ENCODE assay signal across 20 mouse cellular contexts in the genomic region with DNA sequence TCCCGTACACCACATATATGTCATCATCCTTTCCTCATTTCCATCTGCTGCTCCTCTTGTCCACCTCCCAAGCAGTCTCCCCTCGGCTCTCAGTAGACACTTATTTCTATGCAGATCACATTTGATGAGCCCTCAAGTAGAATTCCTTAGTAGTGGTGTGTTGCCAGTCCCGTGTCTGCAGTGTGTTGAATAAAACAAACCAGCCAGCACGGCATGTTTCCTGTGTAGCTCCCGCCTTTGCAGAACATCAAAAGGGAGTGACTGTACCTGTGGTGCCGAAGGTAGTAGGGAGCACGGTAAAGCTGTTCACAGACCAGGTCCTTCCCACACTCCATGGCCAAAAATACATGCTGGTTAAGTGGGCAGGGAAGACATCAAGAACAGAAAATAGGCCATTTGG. TPM values are rescaled to one million over a fixed set of nuclear protein-coding genes. Genes with fewer than 3 reads are reported as not detected.
DNase-seq lines count a peak whose midpoint lies in the region; ATAC-seq and TF ChIP-seq lines count a peak whose summit lies in the region.
"Had no signal": no experiment of that assay in that cellular context is flagged by ENCODE, and none has a peak within 500 bp of the region (broad histone marks: within the 10 kb centered on the region; RNA-seq: fewer than 3 reads in every experiment).

No protein-coding gene starts in this region.

- no peak for TF ChIP-seq CTCF in liver, postnatal 0 days (IDR thresholded peaks at IDR 0.05; ENCODE audit: low read depth)
- no peak for TF ChIP-seq CTCF in midbrain, postnatal 0 days (IDR thresholded peaks at IDR 0.05)

- H3K27ac ChIP-seq in heart, embryonic 14.5 days (replicated peaks in 1 of 2; ENCODE audit: control insufficient read depth in 1 of 2, insufficient read depth in 1 of 2, low read depth in 2 of 2, low read length in 2 of 2), result no peak overlapping the region
- no peak overlapping the region for H3K27ac ChIP-seq in heart, embryonic 10.5 days
- H3K27ac ChIP-seq in liver, embryonic 13.5 days, result peak overlapping the region; percentile 29
- H3K27ac ChIP-seq in liver, postnatal 0 days (ENCODE audit: low read depth), result no peak overlapping the region
- H3K27ac ChIP-seq in midbrain, embryonic 13.5 days, result no peak overlapping the region
- no peak overlapping the region for H3K27ac ChIP-seq in midbrain, postnatal 0 days (ENCODE audit: low read depth, low read length)
- H3K27ac ChIP-seq: limb, embryonic 10.5 days; stomach, postnatal 0 days had no signal

- no peak for TF ChIP-seq EP300 in liver, postnatal 0 days (IDR thresholded peaks at IDR 0.05; ENCODE audit: low read depth)

- 49% methylated on average over 7 of the region's 7 CpGs for WGBS in heart, embryonic 14.5 days
- 74% methylated on average over 7 of the region's 7 CpGs for WGBS in heart, embryonic 10.5 days
- 84% methylated on average over 7 of the region's 7 CpGs for WGBS in liver, embryonic 13.5 days (ENCODE audit: insufficient replicate concordance)
- 85% methylated on average over 7 of the region's 7 CpGs for WGBS in liver, postnatal 0 days (ENCODE audit: insufficient replicate concordance)
- WGBS in midbrain, embryonic 13.5 days, result 60% methylated on average over 7 of the region's 7 CpGs
- WGBS in midbrain, postnatal 0 days, result 39% methylated on average over 7 of the region's 7 CpGs

- DNase-seq in heart, embryonic 10.5 days (ENCODE audit: low spot score), result no peak
- DNase-seq in liver, embryonic 13.5 days, result no peak
- no peak for DNase-seq in liver, postnatal 0 days
- peak; percentile 21 for DNase-seq in midbrain, postnatal 0 days (ENCODE audit: low spot score)
- DNase-seq in lung, adult 18-20 months, result no peak
- DNase-seq: adrenal gland, postnatal 25 days; cerebellum, adult 9-10 months; forebrain, postnatal 0 days; gastrocnemius, postnatal 14 days; heart, adult 18-20 months; kidney, adult 9 months; kidney, postnatal 14 days; lung, postnatal 4 days; right cerebral cortex, postnatal 14 days had no signal

- no peak overlapping the region for H3K4me3 ChIP-seq in heart, embryonic 14.5 days (ENCODE audit: control insufficient read depth in 1 of 2, insufficient read depth in 1 of 2, low read depth in 1 of 2, low read length in 2 of 2)
- no peak overlapping the region for H3K4me3 ChIP-seq in heart, embryonic 10.5 days
- no peak overlapping the region for H3K4me3 ChIP-seq in liver, embryonic 13.5 days (replicated peaks)
- no peak overlapping the region for H3K4me3 ChIP-seq in liver, postnatal 0 days (ENCODE audit: low read depth, low read length)
- no peak overlapping the region for H3K4me3 ChIP-seq in midbrain, embryonic 13.5 days (replicated peaks)
- H3K4me3 ChIP-seq in midbrain, postnatal 0 days (ENCODE audit: low read depth, low read length), result no peak overlapping the region
- H3K4me3 ChIP-seq: limb, embryonic 10.5 days; midbrain, embryonic 12.5 days had no signal

- H3K27me3 ChIP-seq in heart, embryonic 14.5 days (ENCODE audit: control insufficient read depth, insufficient read depth, low read length), result peaks cover 54% of the 10 kb centered on the region
- peaks cover 46% of the 10 kb centered on the region for H3K27me3 ChIP-seq in heart, embryonic 10.5 days (ENCODE audit: insufficient read depth, poor library complexity, severe bottlenecking)
- no peaks in the 10 kb centered on the region for H3K27me3 ChIP-seq in liver, embryonic 13.5 days
- no peaks in the 10 kb centered on the region for H3K27me3 ChIP-seq in liver, postnatal 0 days (ENCODE audit: insufficient read depth, low read length)
- no peaks in the 10 kb centered on the region for H3K27me3 ChIP-seq in midbrain, embryonic 13.5 days
- H3K27me3 ChIP-seq in midbrain, postnatal 0 days (ENCODE audit: insufficient read depth, low read length), result no peaks in the 10 kb centered on the region
- H3K27me3 ChIP-seq: midbrain, embryonic 12.5 days had no signal

- H3K36me3 ChIP-seq in heart, embryonic 14.5 days (ENCODE audit: control insufficient read depth, insufficient read depth, low read length), result no peaks in the 10 kb centered on the region
- no peaks in the 10 kb centered on the region for H3K36me3 ChIP-seq in heart, embryonic 10.5 days
- no peaks in the 10 kb centered on the region for H3K36me3 ChIP-seq in liver, embryonic 13.5 days
- no peaks in the 10 kb centered on the region; the same call in 1 of the 2 replicates for H3K36me3 ChIP-seq in liver, postnatal 0 days (replicated peaks; ENCODE audit: insufficient read depth, low read length)
- H3K36me3 ChIP-seq in midbrain, embryonic 13.5 days, result no peaks in the 10 kb centered on the region
- H3K36me3 ChIP-seq in midbrain, postnatal 0 days (ENCODE audit: insufficient read depth, low read length), result no peaks in the 10 kb centered on the region
- H3K36me3 ChIP-seq: limb, embryonic 10.5 days; midbrain, embryonic 12.5 days had no signal

- no peaks in the 10 kb centered on the region for H3K9me3 ChIP-seq in heart, embryonic 14.5 days (ENCODE audit: control insufficient read depth, low read length)
- H3K9me3 ChIP-seq in heart, embryonic 10.5 days, result no peaks in the 10 kb centered on the region
- no peaks in the 10 kb centered on the region for H3K9me3 ChIP-seq in liver, embryonic 13.5 days (replicated peaks)
- no peaks in the 10 kb centered on the region for H3K9me3 ChIP-seq in liver, postnatal 0 days (ENCODE audit: low read length)
- no peaks in the 10 kb centered on the region for H3K9me3 ChIP-seq in midbrain, embryonic 13.5 days
- H3K9me3 ChIP-seq in midbrain, postnatal 0 days (ENCODE audit: low read length), result no peaks in the 10 kb centered on the region
- H3K9me3 ChIP-seq: limb, embryonic 10.5 days; midbrain, embryonic 12.5 days had no signal

- no peak overlapping the region for H3K9ac ChIP-seq in heart, embryonic 14.5 days (ENCODE audit: low read length)
- no peak overlapping the region for H3K9ac ChIP-seq in liver, embryonic 13.5 days
- H3K9ac ChIP-seq in liver, postnatal 0 days (replicated peaks), result no peak overlapping the region
- no peak overlapping the region for H3K9ac ChIP-seq in midbrain, embryonic 13.5 days (replicated peaks)
- H3K9ac ChIP-seq in midbrain, postnatal 0 days (replicated peaks; ENCODE audit: low read length, poor library complexity, severe bottlenecking), result no peak overlapping the region
- H3K9ac ChIP-seq: forebrain, postnatal 0 days; midbrain, embryonic 12.5 days had no signal

- no peak for ATAC-seq in heart, embryonic 14.5 days (ENCODE audit: insufficient number of reproducible peaks, insufficient read depth, low FRiP score, low read depth)
- no peak for ATAC-seq in liver, embryonic 13.5 days (ENCODE audit: low read depth)
- ATAC-seq in liver, postnatal 0 days, result no peak
- ATAC-seq in midbrain, embryonic 13.5 days, result peak; percentile 46
- ATAC-seq in midbrain, postnatal 0 days (ENCODE audit: low FRiP score), result peak; percentile 55
- ATAC-seq: forebrain, postnatal 0 days; intestine, embryonic 16.5 days had no signal

- H3K4me1 ChIP-seq in heart, embryonic 14.5 days (ENCODE audit: control insufficient read depth in 2 of 2, insufficient read depth in 2 of 2, low read length in 2 of 2), result peaks cover 9 to 24% of the 10 kb centered on the region in 2 experiments
- peaks cover 25% of the 10 kb centered on the region for H3K4me1 ChIP-seq in heart, embryonic 10.5 days
- peaks cover 34% of the 10 kb centered on the region for H3K4me1 ChIP-seq in liver, embryonic 13.5 days (replicated peaks)
- no peaks in the 10 kb centered on the region for H3K4me1 ChIP-seq in liver, postnatal 0 days (ENCODE audit: insufficient read depth)
- peaks cover 26% of the 10 kb centered on the region for H3K4me1 ChIP-seq in midbrain, embryonic 13.5 days (replicated peaks)
- H3K4me1 ChIP-seq in midbrain, postnatal 0 days (ENCODE audit: insufficient read depth, low read length), result no peaks in the 10 kb centered on the region

- peak overlapping the region; percentile 5; the same call in 1 of the 2 replicates for H3K4me2 ChIP-seq in heart, embryonic 14.5 days (ENCODE audit: low read length)
- no peak overlapping the region for H3K4me2 ChIP-seq in liver, embryonic 13.5 days
- no peak overlapping the region for H3K4me2 ChIP-seq in liver, postnatal 0 days (ENCODE audit: low read depth, low read length)
- no peak overlapping the region for H3K4me2 ChIP-seq in midbrain, embryonic 13.5 days (replicated peaks)
- no peak overlapping the region for H3K4me2 ChIP-seq in midbrain, postnatal 0 days (ENCODE audit: low read depth, low read length, poor library complexity, severe bottlenecking)
- H3K4me2 ChIP-seq: midbrain, embryonic 12.5 days had no signal

RNA-seq across cellular contexts. Expression of a gene that starts 47.8 kb away (rescaled TPM):
- 7.0 and 8.7 TPM in 2 replicates for polyA plus RNA-seq in heart, embryonic 14.5 days (2014; fragmentation: Nextera tagmentation; extraction: Ambion mirVana)
- polyA plus RNA-seq in heart, embryonic 10.5 days (2016; fragmentation: Nextera tagmentation; extraction: Ambion mirVana), result 11.0 and 12.4 TPM in 2 replicates
- polyA plus RNA-seq in liver, embryonic 13.5 days (2015; fragmentation: Nextera tagmentation; extraction: Ambion mirVana), result 8.6 and 10.3 TPM in 2 replicates
- polyA plus RNA-seq in liver, postnatal 0 days (2015; fragmentation: Nextera tagmentation; extraction: Ambion mirVana), result 4.7 and 5.9 TPM in 2 replicates
- 4.8 and 6.2 TPM in 2 replicates for polyA plus RNA-seq in midbrain, embryonic 13.5 days (2015; fragmentation: Nextera tagmentation; extraction: Ambion mirVana)
- total RNA-seq in midbrain, postnatal 0 days (2014; rRNA removed), result 3.6 and 6.9 TPM in 2 replicates
- 2.3 and 2.8 TPM in 2 replicates for polyA plus RNA-seq in midbrain, postnatal 0 days (2015; fragmentation: Nextera tagmentation; extraction: Ambion mirVana)

Comparison
In these comparisons a context has a peak if more than half of its experiments do, and no peak if none do; other contexts are left out.
1. ATAC-seq: peak in midbrain, embryonic 13.5 days (single experiment) and midbrain, postnatal 0 days (single experiment); none in heart, embryonic 14.5 days (single experiment), liver, embryonic 13.5 days (single experiment) and liver, postnatal 0 days (single experiment).